Mouse (Mus musculus) C3H10T1/2 (cell line): Measurements from ENCODE around the gene Vmn1r231. TPM values are rescaled to one million over a fixed set of nuclear protein-coding genes. Genes with fewer than 3 reads are reported as not detected.

Experiments used
- polyA plus RNA-seq, 2 experiments: library from polyadenylated mRNA; unstranded; fragments of >200 nt; fragmentation: generic; extraction: Trizol; gene quantifications; one replicate each; pipeline ENCODE4 v1.2.1; 2012; ENCODE audit warnings: missing spikeins in 2 of 2

Vmn1r231 gene
- not detected for polyA plus RNA-seq

GRCm38 (mm10) chr17:20904991-20905390 is at the start of gene Vmn1r231:
TSS of gene Vmn1r231 (minus strand) at chr17:20905091.

DNA sequence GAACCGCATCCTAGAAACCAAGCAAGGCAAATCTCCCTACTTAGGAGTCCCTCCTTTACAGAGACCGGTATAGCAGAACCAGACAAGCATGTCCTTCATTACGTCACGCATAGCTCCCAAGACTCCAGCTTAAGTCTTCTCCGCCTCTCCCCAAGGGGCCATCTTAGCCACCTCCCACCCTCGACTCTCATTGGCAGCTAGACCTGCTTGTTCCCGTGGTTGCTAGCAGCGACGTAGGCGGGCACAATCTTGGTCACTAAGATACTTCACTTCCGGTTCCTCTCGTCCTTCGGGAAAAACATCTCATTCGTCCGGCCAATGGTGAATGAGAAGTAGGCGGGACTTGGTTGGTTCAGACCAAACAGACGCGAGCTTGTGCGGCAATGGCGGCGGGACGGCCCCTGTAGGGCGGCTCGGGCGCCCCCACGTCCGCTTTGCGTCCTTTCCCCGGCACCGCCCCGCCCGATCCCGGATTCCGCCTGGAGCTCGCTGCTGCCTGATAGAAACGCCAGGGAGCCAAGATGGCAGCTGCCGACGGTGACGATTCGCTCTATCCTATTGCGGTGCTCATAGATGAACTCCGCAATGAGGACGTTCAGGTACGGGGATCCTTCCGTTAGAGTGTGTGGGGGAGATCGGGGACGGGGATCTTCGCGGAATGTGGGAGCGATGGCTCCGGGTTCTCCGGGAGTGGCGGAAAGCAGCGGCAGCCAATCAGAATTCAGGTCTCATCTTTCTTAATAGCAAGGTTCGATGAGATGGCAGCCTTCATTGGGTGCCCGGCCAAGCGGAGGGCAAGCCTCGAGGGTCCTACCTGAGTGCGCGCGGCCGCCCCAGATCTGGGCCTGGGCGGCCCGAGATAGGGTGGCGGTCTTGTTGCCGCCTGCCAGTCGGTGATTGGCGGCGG is 40.3 kb upstream of the Vmn1r231 start, which contains the start of gene Ppp2r1a:
Gene Ppp2r1a, plus strand, starts transcription at position 327 of the 907 bp plus-strand sequence.

GRCm38 (mm10) chr17:20919614-20920013 is 14.7 kb upstream of the Vmn1r231 start, which contains the start of gene Vmn1r232:
TSS of gene Vmn1r232 (minus strand) at chr17:20919714.

GRCm38 (mm10) chr17:20840144-20840543 is 64.7 kb downstream of the Vmn1r231 start, which contains the start of gene Vmn1r230:
TSS of gene Vmn1r230 (plus strand) at chr17:20840444.

Other genes with a start within 250 kb of the Vmn1r231 start
- gene Vmn1r226, start 222.2 kb downstream of the Vmn1r231 start, polyA plus RNA-seq: not detected
- not detected for gene Vmn1r227, start 175.2 kb downstream of the Vmn1r231 start, polyA plus RNA-seq
- not detected for gene Vmn1r228, start 118.9 kb downstream of the Vmn1r231 start, polyA plus RNA-seq
- not detected for gene Vmn1r229, start 93.5 kb downstream of the Vmn1r231 start, polyA plus RNA-seq
- not detected for gene Vmn1r230, start 64.6 kb downstream of the Vmn1r231 start, polyA plus RNA-seq
- not detected for gene Vmn1r232, start 14.6 kb upstream of the Vmn1r231 start, polyA plus RNA-seq
- 100 to 1,000 TPM; 439 to 597 TPM for gene Ppp2r1a, start 40.2 kb upstream of the Vmn1r231 start, polyA plus RNA-seq
- under 1 TPM in 1 of 2 experiments, not detected in 1; 0.01 TPM for gene Vmn1r233, start 91.4 kb upstream of the Vmn1r231 start, polyA plus RNA-seq
- 1 to 10 TPM in 1 of 2 experiments, under 1 TPM in 1; 0.44 to 3.1 TPM for gene Zfp160, start 103.8 kb upstream of the Vmn1r231 start, polyA plus RNA-seq